Mouse (Mus musculus): ENCODE data around the gene Fgf12. TPM values are rescaled to one million over a fixed set of nuclear protein-coding genes. Genes with fewer than 3 reads are reported as not detected.

Fgf12 gene
- polyA plus RNA-seq, 2 experiments = 0.06 TPM; not detected in 1

- H3K9ac ChIP-seq (replicated peaks) = no peak overlapping the region
- TF ChIP-seq CTCF (IDR thresholded peaks at IDR 0.05; ENCODE audit: low read depth) = no peak
- TF ChIP-seq EP300 (IDR thresholded peaks at IDR 0.05; ENCODE audit: low read depth) = no peak
- DNase-seq (ENCODE audit: low read depth in 3 of 3, low spot score in 3 of 3) (no peak), ATAC-seq (ENCODE audit: insufficient read depth) (no peak)
- no peak overlapping the region for H3K4me2 ChIP-seq (ENCODE audit: low read depth)
- no peaks in the 10 kb centered on the region for H3K4me1 ChIP-seq (replicated peaks; ENCODE audit: control insufficient read depth in 2 of 2, insufficient read depth in 2 of 2, low read length in 1 of 2)
- H3K27me3 ChIP-seq (ENCODE audit: control insufficient read depth, insufficient read depth, low read length) = no peaks in the 10 kb centered on the region
- no peaks in the 10 kb centered on the region for H3K36me3 ChIP-seq (replicated peaks; ENCODE audit: control insufficient read depth, insufficient read depth, low read depth)
- no peaks in the 10 kb centered on the region for H3K9me3 ChIP-seq (ENCODE audit: control insufficient read depth, low read length)
- no peak overlapping the region for H3K27ac ChIP-seq
- no peak overlapping the region for H3K4me3 ChIP-seq (ENCODE audit: insufficient read depth in 1 of 2, low read depth in 2 of 2, low read length in 2 of 2)
- 46% methylated on average over 5 of the region's 5 CpGs for WGBS (ENCODE audit: insufficient replicate concordance)
Measured at GRCm38 (mm10) chr16:28625689-28626088, 127.2 kb downstream of the Fgf12 start.

GRCm38 (mm10) chr16:28614412-28614811 is 138.5 kb downstream of the Fgf12 start:
- no peak for ATAC-seq (ENCODE audit: insufficient read depth)
- H3K4me3 ChIP-seq (ENCODE audit: insufficient read depth in 1 of 2, low read depth in 2 of 2, low read length in 2 of 2) = no peak overlapping the region
- no peak overlapping the region for H3K9ac ChIP-seq (replicated peaks)
- H3K36me3 ChIP-seq (replicated peaks; ENCODE audit: control insufficient read depth, insufficient read depth, low read depth) = no peaks in the 10 kb centered on the region
- H3K4me1 ChIP-seq (replicated peaks; ENCODE audit: control insufficient read depth in 2 of 2, insufficient read depth in 2 of 2, low read length in 1 of 2) = no peaks in the 10 kb centered on the region
- H3K27me3 ChIP-seq (ENCODE audit: control insufficient read depth, insufficient read depth, low read length) = no peaks in the 10 kb centered on the region
- H3K27ac ChIP-seq = no peak overlapping the region
- H3K4me2 ChIP-seq (ENCODE audit: low read depth) = no peak overlapping the region
- no peaks in the 10 kb centered on the region for H3K9me3 ChIP-seq (ENCODE audit: control insufficient read depth, low read length)
- 66% methylated on average over 3 of the region's 3 CpGs for WGBS (ENCODE audit: insufficient replicate concordance)
- no peak for DNase-seq (ENCODE audit: low read depth in 3 of 3, low spot score in 3 of 3)
- TF ChIP-seq CTCF (IDR thresholded peaks at IDR 0.05; ENCODE audit: low read depth) (no peak), EP300 (IDR thresholded peaks at IDR 0.05; ENCODE audit: low read depth) (no peak)

- Histone ChIP-seq H3K27me3 (ENCODE audit: control insufficient read depth, insufficient read depth, low read length) (no peaks in the 10 kb centered on the region), H3K4me1 (replicated peaks; ENCODE audit: control insufficient read depth in 2 of 2, insufficient read depth in 2 of 2, low read length in 1 of 2) (no peaks in the 10 kb centered on the region), H3K9me3 (ENCODE audit: control insufficient read depth, low read length) (no peaks in the 10 kb centered on the region), H3K27ac (no peak overlapping the region), H3K4me3 (ENCODE audit: insufficient read depth in 1 of 2, low read depth in 2 of 2, low read length in 2 of 2) (no peak overlapping the region), H3K4me2 (ENCODE audit: low read depth) (no peak overlapping the region), H3K36me3 (replicated peaks; ENCODE audit: control insufficient read depth, insufficient read depth, low read depth) (no peaks in the 10 kb centered on the region), H3K9ac (replicated peaks) (no peak overlapping the region)
- TF ChIP-seq CTCF (IDR thresholded peaks at IDR 0.05; ENCODE audit: low read depth) = no peak; the same call in 1 of the 2 replicates
- TF ChIP-seq EP300 (IDR thresholded peaks at IDR 0.05; ENCODE audit: low read depth) = no peak
- DNase-seq (ENCODE audit: low read depth in 3 of 3, low spot score in 3 of 3) = no peak
- 28% methylated on average over 3 of the region's 3 CpGs for WGBS (ENCODE audit: insufficient replicate concordance)
- ATAC-seq (ENCODE audit: insufficient read depth) = no peak
Measured at GRCm38 (mm10) chr16:28610940-28611339, 141.9 kb downstream of the Fgf12 start.

- Histone ChIP-seq H3K9ac (replicated peaks) (no peak overlapping the region), H3K36me3 (replicated peaks; ENCODE audit: control insufficient read depth, insufficient read depth, low read depth) (no peaks in the 10 kb centered on the region), H3K4me1 (replicated peaks; ENCODE audit: control insufficient read depth in 2 of 2, insufficient read depth in 2 of 2, low read length in 1 of 2) (no peaks in the 10 kb centered on the region), H3K9me3 (ENCODE audit: control insufficient read depth, low read length) (no peaks in the 10 kb centered on the region), H3K27ac (no peak overlapping the region), H3K4me2 (ENCODE audit: low read depth) (no peak overlapping the region), H3K4me3 (ENCODE audit: insufficient read depth in 1 of 2, low read depth in 2 of 2, low read length in 2 of 2) (no peak overlapping the region), H3K27me3 (ENCODE audit: control insufficient read depth, insufficient read depth, low read length) (no peaks in the 10 kb centered on the region)
- ATAC-seq (ENCODE audit: insufficient read depth) (no peak), DNase-seq (ENCODE audit: low read depth in 3 of 3, low spot score in 3 of 3) (no peak)
- TF ChIP-seq EP300 (IDR thresholded peaks at IDR 0.05; ENCODE audit: low read depth) = no peak
- TF ChIP-seq CTCF (IDR thresholded peaks at IDR 0.05; ENCODE audit: low read depth) = no peak
- 48% methylated on average over 1 of the region's 1 CpGs for WGBS (ENCODE audit: insufficient replicate concordance)
Measured at GRCm38 (mm10) chr16:28603155-28603554, 149.7 kb downstream of the Fgf12 start.

DNA sequence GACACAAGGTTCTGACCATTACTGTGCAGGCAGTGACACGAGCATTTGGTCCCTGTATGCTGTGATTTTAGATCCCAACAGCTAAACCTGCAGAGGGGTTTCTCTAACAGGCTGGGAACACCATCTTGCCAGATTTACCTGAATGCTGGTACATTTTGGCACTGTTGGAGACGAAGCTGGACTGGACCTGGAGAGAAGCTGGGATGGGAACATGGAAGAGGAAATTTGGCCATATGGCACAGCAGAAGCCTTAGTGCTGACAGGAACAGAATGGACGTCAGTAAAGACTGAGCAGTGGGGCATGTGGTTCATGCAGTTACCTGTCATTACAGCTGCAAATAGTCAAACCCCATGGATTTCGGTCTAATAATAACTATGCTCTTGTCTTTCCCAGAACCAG is 151.1 kb downstream of the Fgf12 start:
- no peaks in the 10 kb centered on the region for H3K4me1 ChIP-seq (replicated peaks; ENCODE audit: control insufficient read depth in 2 of 2, insufficient read depth in 2 of 2, low read length in 1 of 2)
- WGBS (ENCODE audit: insufficient replicate concordance) = 39% methylated on average over 4 of the region's 4 CpGs
- TF ChIP-seq EP300 (IDR thresholded peaks at IDR 0.05; ENCODE audit: low read depth) = no peak
- TF ChIP-seq CTCF (IDR thresholded peaks at IDR 0.05; ENCODE audit: low read depth) = no peak
- H3K36me3 ChIP-seq (replicated peaks; ENCODE audit: control insufficient read depth, insufficient read depth, low read depth) = no peaks in the 10 kb centered on the region
- H3K9me3 ChIP-seq (ENCODE audit: control insufficient read depth, low read length) = no peaks in the 10 kb centered on the region
- no peak for ATAC-seq (ENCODE audit: insufficient read depth)
- no peak overlapping the region for H3K4me3 ChIP-seq (ENCODE audit: insufficient read depth in 1 of 2, low read depth in 2 of 2, low read length in 2 of 2)
- H3K27ac ChIP-seq = no peak overlapping the region
- no peak overlapping the region for H3K4me2 ChIP-seq (ENCODE audit: low read depth)
- no peak overlapping the region for H3K9ac ChIP-seq (replicated peaks)
- H3K27me3 ChIP-seq (ENCODE audit: control insufficient read depth, insufficient read depth, low read length) = no peaks in the 10 kb centered on the region
- no peak for DNase-seq (ENCODE audit: low read depth in 3 of 3, low spot score in 3 of 3)

Data from liver, embryonic 14.5 days (tissue).